Mouse (Mus musculus) liver, postnatal 0 days (tissue): ENCODE results near the gene Idi2. TPM values are rescaled to one million over a fixed set of nuclear protein-coding genes. Genes with fewer than 3 reads are reported as not detected.
"Not testable (repeated sequence)": the region's sequence is repeated elsewhere in the genome, so short reads cannot be mapped to it uniquely, and the experiment has no call there.

ENCODE experiments used
- ATAC-seq: fragments of 200-750 bp; cut with Nextera tagmentation; 2 replicates; pipeline ENCODE4 v1.8.0; 2017; ENCODE audit warnings: mild to moderate bottlenecking, moderate library complexity
- DNase-seq: peaks from one replicate; pipeline ENCODE4 v3.0.0-alpha.2; 2016
- H3K27ac ChIP-seq: fragments of 300-500 bp; sonication (generic); 2 replicates; pipeline ENCODE4 v1.5.1; 2014; ENCODE audit warnings: antibody characterized with exemption, moderate library complexity, mild to moderate bottlenecking, low read depth
- H3K27me3 ChIP-seq: fragments of 300-500 bp; sonication (generic); 2 replicates; pipeline ENCODE4 v1.6.1; 2014; ENCODE audit warnings: low read length, control low read depth, mixed read lengths; ENCODE audit not compliant: insufficient read depth
- H3K36me3 ChIP-seq: fragments of 300-500 bp; sonication (generic); replicated peaks from 2 replicates; pipeline ENCODE4 v1.6.1; 2014; ENCODE audit warnings: mild to moderate bottlenecking, control low read depth, low read length, moderate library complexity, mixed read lengths; ENCODE audit not compliant: insufficient read depth
- H3K4me1 ChIP-seq: fragments of 300-500 bp; sonication (generic); 2 replicates; pipeline ENCODE4 v1.6.1; 2014; ENCODE audit warnings: antibody characterized with exemption, mild to moderate bottlenecking, control low read depth; ENCODE audit not compliant: insufficient read depth
- H3K4me2 ChIP-seq: fragments of 300-500 bp; sonication (generic); 2 replicates; pipeline ENCODE4 v1.6.1; 2014; ENCODE audit warnings: low read depth, mild to moderate bottlenecking, low read length, moderate library complexity, mixed read lengths
- H3K4me3 ChIP-seq: fragments of 300-500 bp; sonication (generic); 2 replicates; pipeline ENCODE4 v1.5.1; 2014; ENCODE audit warnings: low read depth, low read length
- H3K9ac ChIP-seq: fragments of 300-500 bp; sonication (generic); replicated peaks from 2 replicates; pipeline ENCODE4 v1.6.1; 2014; ENCODE audit warnings: mild to moderate bottlenecking, moderate library complexity
- H3K9me3 ChIP-seq: fragments of 300-500 bp; sonication (generic); 2 replicates; pipeline ENCODE4 v1.6.1; 2016; ENCODE audit warnings: mild to moderate bottlenecking, control low read depth, low read length, mixed read lengths
- CTCF ChIP-seq: sonication (generic); IDR thresholded peaks from 2 replicates; pipeline ENCODE4 v1.5.1; 2016; ENCODE audit warnings: antibody characterized with exemption, low read depth
- EP300 ChIP-seq: IDR thresholded peaks from 2 replicates; pipeline ENCODE4 v1.6.1; 2016; ENCODE audit warnings: antibody characterized with exemption, low read depth, mild to moderate bottlenecking
- WGBS: fragments of 180-500 bp; shearing (Covaris S2); extraction: QIAGEN DNeasy Blood & Tissue Kit; methylation state at CpG from one replicate; pipeline ENCODE4 v1.1.7; 2014; ENCODE audit not compliant: insufficient replicate concordance; 5-methylcytosine and 5-hydroxymethylcytosine counted together
- polyA plus RNA-seq: library from polyadenylated mRNA; unstranded; fragments of >200 nt; fragmentation: Nextera tagmentation; extraction: Ambion mirVana; gene quantifications from 2 replicates; pipeline ENCODE4 v1.2.1, GENCODE M21; 2015

Gene Idi2
- polyA plus RNA-seq, 1 experiment from 2014 or later, result not detected

DNA sequence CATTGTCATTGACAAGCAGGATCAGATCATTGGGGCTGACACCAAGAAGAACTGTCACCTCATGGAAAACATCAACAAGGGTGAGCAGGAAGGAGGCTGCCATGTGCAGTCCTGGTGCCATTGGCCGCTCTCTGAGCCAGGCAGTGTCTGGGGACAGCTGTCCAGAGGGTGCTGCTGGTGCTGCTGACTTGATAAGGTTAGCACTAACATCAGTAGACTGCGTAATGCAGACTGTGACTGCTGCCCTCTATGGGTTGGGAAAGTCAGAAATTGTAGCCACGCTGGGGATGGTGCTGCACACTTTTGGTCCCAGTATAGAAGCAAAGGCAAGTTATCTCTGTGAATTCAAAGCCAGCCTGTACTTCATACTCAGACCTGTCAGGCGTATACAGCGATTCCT, 4.2 kb downstream of the Idi2 start:
- not testable (repeated sequence) for H3K4me3 ChIP-seq, H3K27me3 ChIP-seq, H3K4me2 ChIP-seq, H3K9me3 ChIP-seq, H3K36me3 ChIP-seq, H3K27ac ChIP-seq, H3K4me1 ChIP-seq, H3K9ac ChIP-seq, DNase-seq
- peak; percentile 69 for ATAC-seq
- WGBS, result no CpG with 5 or more reads among the region's 5 CpGs

DNA sequence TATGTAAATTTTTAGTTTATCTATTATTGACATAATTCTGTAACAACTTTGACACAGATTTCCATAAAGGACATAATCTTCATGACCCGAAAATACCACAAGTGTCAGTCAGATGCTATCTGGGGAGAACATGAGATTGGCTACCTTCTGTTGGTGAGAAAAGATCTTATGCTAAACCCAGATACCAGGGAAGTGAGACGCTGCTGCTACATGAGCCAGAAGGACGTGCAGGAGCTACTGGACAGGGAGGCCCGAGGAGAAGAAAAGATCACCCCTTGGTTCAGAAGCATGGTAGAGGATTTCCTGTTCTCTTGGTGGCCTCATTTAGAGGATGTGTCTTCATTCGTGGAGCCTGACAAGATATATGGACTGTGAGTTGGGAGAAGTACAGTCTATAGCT, 6.4 kb downstream of the Idi2 start:
- H3K4me3 ChIP-seq, H3K4me1 ChIP-seq, DNase-seq, H3K9me3 ChIP-seq, H3K36me3 ChIP-seq, H3K27ac ChIP-seq, H3K4me2 ChIP-seq, H3K9ac ChIP-seq, H3K27me3 ChIP-seq: not testable (repeated sequence)
- peak; percentile 38 for ATAC-seq
- WGBS, result 22% methylated on average over 1 of the region's 5 CpGs

DNA sequence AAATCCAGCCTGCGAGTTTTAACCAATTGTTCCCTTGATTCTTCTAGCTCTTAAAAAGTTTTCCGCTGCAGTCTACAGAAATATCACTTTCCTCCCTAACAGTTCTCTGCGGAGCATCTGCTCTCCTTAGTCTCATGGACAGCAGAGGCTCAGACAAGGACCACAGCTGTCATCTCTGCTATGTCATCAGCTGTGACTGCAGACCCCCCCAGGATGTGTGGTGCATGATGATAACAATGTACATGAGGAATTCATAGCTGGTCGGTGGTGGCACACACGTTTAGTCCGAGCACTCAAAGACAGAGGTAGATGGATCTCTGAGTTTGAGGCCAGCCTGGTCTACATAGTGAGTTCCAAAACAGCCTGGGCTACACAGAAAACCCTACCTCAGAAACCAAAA, 6.9 kb downstream of the Idi2 start:
- not testable (repeated sequence) for H3K4me3 ChIP-seq, H3K9me3 ChIP-seq, H3K9ac ChIP-seq, H3K27me3 ChIP-seq, H3K27ac ChIP-seq, H3K4me1 ChIP-seq, H3K4me2 ChIP-seq, DNase-seq, H3K36me3 ChIP-seq
- WGBS, result 44% methylated on average over 5 of the region's 6 CpGs
- TF ChIP-seq EP300, result peak; percentile 37; the same call in 1 of the 2 replicates
- peak; percentile 87 for ATAC-seq

DNA sequence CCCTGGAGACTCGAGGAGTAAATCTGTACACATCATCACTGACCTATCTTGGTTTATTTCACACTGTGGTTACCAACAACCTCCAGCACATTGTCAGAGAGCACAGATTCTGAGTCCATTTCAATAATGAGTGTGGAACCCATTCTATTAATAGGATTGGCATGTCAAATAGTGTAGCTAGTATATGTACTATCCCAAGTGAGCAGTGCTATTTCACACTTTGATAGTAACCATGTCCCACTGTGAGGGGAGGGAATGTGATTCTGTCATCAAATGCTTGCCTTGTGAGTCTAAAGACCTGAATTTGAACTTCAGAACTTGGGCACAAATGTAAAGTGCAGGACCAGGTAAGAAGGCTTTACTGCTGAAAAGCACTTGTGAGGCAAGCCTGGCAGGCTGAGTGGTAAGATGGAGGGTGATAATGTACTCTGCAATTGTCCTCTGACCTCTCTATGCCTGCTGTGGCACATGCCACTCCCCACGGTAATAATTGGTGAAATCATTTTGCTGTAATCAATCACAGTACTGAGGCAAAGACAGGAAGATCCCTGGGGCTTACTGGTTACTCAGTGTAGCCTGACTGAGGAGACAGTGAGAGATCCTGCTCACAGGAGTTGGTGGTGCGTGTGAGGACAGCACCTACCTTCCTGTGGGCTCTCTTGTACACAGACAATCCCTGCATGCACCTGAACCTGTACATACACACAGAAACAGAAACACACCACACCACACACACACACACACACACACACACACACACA, 8.6 kb downstream of the Idi2 start:
- H3K9me3 ChIP-seq, H3K27ac ChIP-seq, H3K4me3 ChIP-seq, H3K4me1 ChIP-seq, DNase-seq, H3K4me2 ChIP-seq, ATAC-seq, H3K27me3 ChIP-seq, H3K36me3 ChIP-seq, H3K9ac ChIP-seq: not testable (repeated sequence)
- WGBS, result 65% methylated on average over 3 of the region's 3 CpGs

DNA sequence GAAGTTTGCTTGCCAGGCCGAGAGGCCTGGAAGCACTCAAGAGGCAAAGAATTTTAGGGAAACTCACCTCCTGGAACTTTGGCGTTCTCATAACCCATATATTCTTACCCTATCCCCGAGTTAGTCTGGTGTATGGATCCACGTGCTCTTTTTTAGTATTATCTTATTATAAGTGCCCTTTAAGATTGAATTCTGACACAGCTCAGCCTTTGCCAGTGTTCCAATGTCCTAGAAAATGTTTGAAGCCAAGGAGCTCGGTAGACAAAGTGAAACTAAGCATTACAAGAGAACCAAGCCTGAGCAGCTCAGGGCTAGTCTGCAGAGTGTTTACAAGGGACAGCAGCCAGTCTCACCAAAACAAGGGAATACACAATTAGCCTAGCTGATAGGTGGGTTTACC, 9.6 kb downstream of the Idi2 start:
- not testable (repeated sequence) for H3K36me3 ChIP-seq, H3K9ac ChIP-seq, H3K27me3 ChIP-seq, ATAC-seq, H3K4me3 ChIP-seq, DNase-seq, H3K9me3 ChIP-seq, H3K27ac ChIP-seq, H3K4me2 ChIP-seq, H3K4me1 ChIP-seq
- WGBS, result 40% methylated on average over 5 of the region's 5 CpGs

DNA sequence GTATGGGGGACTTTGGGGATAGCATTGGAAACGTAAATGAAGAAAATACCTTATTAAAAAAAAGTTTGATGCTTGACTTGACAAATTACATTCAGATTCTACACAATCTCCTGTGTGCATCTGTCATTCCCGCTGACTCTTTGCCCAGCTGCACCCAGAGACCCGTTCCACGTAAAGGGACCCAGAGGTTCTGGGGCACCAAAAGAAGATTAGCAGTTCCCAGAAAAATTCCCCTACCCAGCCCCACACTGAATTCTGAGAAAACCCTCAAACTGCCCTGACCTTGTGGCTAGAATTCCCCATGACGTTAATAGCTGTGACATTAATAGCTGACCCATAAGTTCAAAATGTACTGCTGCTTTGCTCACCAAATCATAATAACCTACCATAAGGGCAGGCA, 12.6 kb downstream of the Idi2 start:
- H3K4me2 ChIP-seq, result no peak overlapping the region
- H3K9ac ChIP-seq, result no peak overlapping the region
- ATAC-seq (peak; percentile 81), DNase-seq (no peak)
- no peak overlapping the region for H3K27ac ChIP-seq
- TF ChIP-seq EP300 (peak; percentile 87), CTCF (no peak)
- no peaks in the 10 kb centered on the region for H3K9me3 ChIP-seq
- no peak overlapping the region for H3K4me3 ChIP-seq
- no peaks in the 10 kb centered on the region for H3K27me3 ChIP-seq
- 50% methylated on average over 5 of the region's 5 CpGs for whole genome bisulfite sequencing
- no peaks in the 10 kb centered on the region for H3K4me1 ChIP-seq
- peaks cover 12% of the 10 kb centered on the region for H3K36me3 ChIP-seq

DNA sequence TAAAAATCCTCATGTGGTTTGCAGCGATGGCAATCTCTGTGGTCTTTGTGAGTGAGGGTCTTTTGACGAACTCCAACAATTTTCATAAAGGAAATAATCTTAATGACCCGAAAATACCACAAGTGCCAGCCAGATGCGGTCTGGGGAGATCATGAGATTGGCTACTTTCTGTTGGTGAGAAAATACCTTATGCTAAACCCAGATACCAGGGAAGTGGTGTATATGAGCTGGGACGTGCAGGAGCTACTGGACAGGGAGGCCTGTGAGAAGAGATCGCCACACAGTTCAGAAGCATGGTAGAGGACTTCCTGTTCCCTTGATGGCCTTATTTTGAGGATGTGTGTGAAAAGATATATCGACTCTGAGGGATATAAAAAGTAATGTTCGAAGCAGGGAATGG, 15.1 kb downstream of the Idi2 start:
- Histone ChIP-seq H3K36me3 (peaks cover 22% of the 10 kb centered on the region), H3K27me3 (no peaks in the 10 kb centered on the region), H3K9ac (no peak overlapping the region), H3K4me2 (no peak overlapping the region), H3K27ac (no peak overlapping the region), H3K4me1 (no peaks in the 10 kb centered on the region), H3K4me3 (no peak overlapping the region), H3K9me3 (no peaks in the 10 kb centered on the region)
- DNase-seq (no peak), ATAC-seq (peak; percentile 63)
- peak; percentile 68 for TF ChIP-seq EP300
- no peak for TF ChIP-seq CTCF
- WGBS, result 66% methylated on average over 8 of the region's 8 CpGs
